Mouse (Mus musculus) kidney, embryonic 16.5 days (tissue): ENCODE data around the gene Cutal. TPM values are rescaled to one million over a fixed set of nuclear protein-coding genes. Genes with fewer than 3 reads are reported as not detected.

Experiments used
- ATAC-seq: fragments of 200-750 bp; cut with Nextera tagmentation; 2 replicates; pipeline ENCODE4 v1.8.0; 2017; ENCODE audit warnings: moderate TSS enrichment; ENCODE audit not compliant: low FRiP score, low TSS enrichment
- H3K27ac ChIP-seq: fragments of 300-500 bp; sonication (generic); 2 replicates; pipeline ENCODE4 v1.5.1; 2014; ENCODE audit warnings: low read length
- H3K27me3 ChIP-seq: fragments of 300-500 bp; sonication (generic); 2 replicates; pipeline ENCODE4 v1.6.1; 2014; ENCODE audit warnings: low read length, control low read depth, mixed read lengths; ENCODE audit not compliant: insufficient read depth
- H3K36me3 ChIP-seq: fragments of 300-500 bp; sonication (generic); 2 replicates; pipeline ENCODE4 v1.6.1; 2014; ENCODE audit warnings: low read length, control low read depth, mixed read lengths; ENCODE audit not compliant: insufficient read depth
- H3K4me1 ChIP-seq: fragments of 300-500 bp; sonication (generic); 2 replicates; pipeline ENCODE4 v1.6.1; 2014; ENCODE audit warnings: low read length, control low read depth, mixed read lengths; ENCODE audit not compliant: insufficient read depth
- H3K4me2 ChIP-seq: fragments of 300-500 bp; sonication (generic); replicated peaks from 2 replicates; pipeline ENCODE4 v1.6.1; 2014; ENCODE audit warnings: low read depth, low read length
- H3K4me3 ChIP-seq: fragments of 300-500 bp; sonication (generic); 2 replicates; pipeline ENCODE4 v1.5.1; 2014; ENCODE audit warnings: mild to moderate bottlenecking, low read length
- H3K9ac ChIP-seq: fragments of 300-500 bp; sonication (generic); replicated peaks from 2 replicates; pipeline ENCODE4 v1.6.1; 2014; ENCODE audit warnings: low read length
- H3K9me3 ChIP-seq: fragments of 300-500 bp; sonication (generic); 2 replicates; pipeline ENCODE4 v1.6.1; 2016; ENCODE audit warnings: low read length, control low read depth
- WGBS: fragments of 180-500 bp; shearing (Covaris S2); extraction: QIAGEN DNeasy Blood & Tissue Kit; methylation state at CpG from one replicate; pipeline ENCODE4 v1.1.7; 2014; 5-methylcytosine and 5-hydroxymethylcytosine counted together
- polyA plus RNA-seq: library from polyadenylated mRNA; unstranded; fragments of >200 nt; fragmentation: Nextera tagmentation; extraction: Ambion mirVana; gene quantifications from 2 replicates; pipeline ENCODE4 v1.2.1, GENCODE M21; 2015

The Cutal gene
- polyA plus RNA-seq, 1 experiment from 2014 or later = 13.6 TPM

GRCm38 (mm10) chr2:34880054-34880453 is 5.9 kb downstream of the Cutal start:
- H3K4me2 ChIP-seq = no peak overlapping the region
- no peaks in the 10 kb centered on the region for H3K9me3 ChIP-seq
- peaks cover 5% of the 10 kb centered on the region; the same call in 1 of the 2 replicates for H3K27me3 ChIP-seq
- 0 out of 2 replicates have a peak, but pooled peaks cover 4% of the 10 kb centered on the region for H3K4me1 ChIP-seq
- no peak overlapping the region for H3K27ac ChIP-seq
- no peak overlapping the region for H3K9ac ChIP-seq
- 84% methylated on average over 10 of the region's 10 CpGs for WGBS
- H3K36me3 ChIP-seq = no peaks in the 10 kb centered on the region
- no peak for ATAC-seq
- H3K4me3 ChIP-seq = no peak overlapping the region

DNA sequence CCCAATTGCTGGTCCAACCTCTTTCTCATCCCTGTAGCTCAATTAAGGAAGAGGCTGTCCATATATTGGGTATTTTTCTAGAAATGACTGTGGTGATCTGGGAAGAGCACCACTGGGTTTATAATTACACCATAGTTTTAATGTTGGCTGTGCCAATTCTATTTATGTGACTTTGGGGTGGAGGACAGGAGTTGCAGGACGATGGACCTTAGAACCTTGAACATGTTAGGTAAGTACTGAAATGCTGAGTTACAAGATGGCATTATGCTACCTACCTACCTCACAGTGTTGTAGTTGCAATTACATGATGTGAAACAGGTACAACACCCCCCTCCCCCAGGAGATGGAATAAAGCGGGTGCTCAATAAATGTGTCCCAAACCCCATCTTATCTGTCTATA is 8.6 kb downstream of the Cutal start:
- H3K27ac ChIP-seq = no peak overlapping the region

GRCm38 (mm10) chr2:34883190-34883589 is 9.0 kb downstream of the Cutal start:
- no peaks in the 10 kb centered on the region for H3K27me3 ChIP-seq
- H3K36me3 ChIP-seq = no peaks in the 10 kb centered on the region
- no peak overlapping the region for H3K9ac ChIP-seq
- no peak overlapping the region; the same call in 1 of the 2 replicates for H3K27ac ChIP-seq
- H3K4me1 ChIP-seq = 0 out of 2 replicates have a peak, but pooled peaks cover 4% of the 10 kb centered on the region
- ATAC-seq = peak; percentile 84
- no peak overlapping the region for H3K4me2 ChIP-seq
- H3K9me3 ChIP-seq = no peaks in the 10 kb centered on the region
- WGBS = 18% methylated on average over 5 of the region's 5 CpGs
- H3K4me3 ChIP-seq = no peak overlapping the region

More for the DNA sequence above, 8.6 kb downstream of the Cutal start:
- no peak for ATAC-seq
- H3K9me3 ChIP-seq = no peaks in the 10 kb centered on the region
- 0 out of 2 replicates have a peak, but pooled peaks cover 4% of the 10 kb centered on the region for H3K4me1 ChIP-seq
- WGBS = 43% methylated on average over 2 of the region's 2 CpGs
- H3K4me3 ChIP-seq = no peak overlapping the region
- H3K36me3 ChIP-seq = no peaks in the 10 kb centered on the region
- H3K9ac ChIP-seq = no peak overlapping the region
- H3K4me2 ChIP-seq = no peak overlapping the region
- H3K27me3 ChIP-seq = 0 out of 2 replicates have a peak, but pooled peaks cover 2% of the 10 kb centered on the region

- H3K9me3 ChIP-seq = no peaks in the 10 kb centered on the region
- 62% methylated on average over 2 of the region's 2 CpGs for WGBS
- H3K36me3 ChIP-seq = no peaks in the 10 kb centered on the region
- H3K27me3 ChIP-seq = no peaks in the 10 kb centered on the region
- H3K4me1 ChIP-seq = no peaks in the 10 kb centered on the region
- no peak overlapping the region for H3K4me2 ChIP-seq
- no peak for ATAC-seq
- H3K27ac ChIP-seq = no peak overlapping the region
- H3K9ac ChIP-seq = no peak overlapping the region
- no peak overlapping the region for H3K4me3 ChIP-seq
Observed at GRCm38 (mm10) chr2:34884186-34884585, 10.0 kb downstream of the Cutal start.

DNA sequence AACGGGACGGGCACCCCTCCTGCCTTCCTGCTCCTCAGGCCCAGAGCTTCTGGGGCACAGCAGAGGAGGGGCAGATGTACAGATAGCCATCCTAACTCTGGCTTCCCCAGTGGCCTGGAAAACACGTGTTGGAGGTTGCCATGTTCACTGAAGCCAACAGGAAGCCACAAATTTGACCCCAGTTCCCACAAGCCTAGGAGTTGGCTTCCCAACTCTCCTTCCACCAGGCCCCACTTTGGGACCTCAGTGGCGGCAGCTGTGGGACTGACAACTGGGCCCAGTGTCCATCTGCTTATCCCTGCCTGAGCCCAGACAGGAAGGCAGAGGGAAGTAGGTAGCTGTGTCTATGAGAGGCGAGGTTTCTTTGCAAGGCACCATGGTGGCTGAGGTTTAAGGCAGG is 19.8 kb downstream of the Cutal start:
- H3K4me2 ChIP-seq = no peak overlapping the region
- no peaks in the 10 kb centered on the region for H3K27me3 ChIP-seq
- no peak overlapping the region for H3K9ac ChIP-seq
- H3K27ac ChIP-seq = no peak overlapping the region
- H3K9me3 ChIP-seq = no peaks in the 10 kb centered on the region
- peaks cover 2% of the 10 kb centered on the region; the same call in 1 of the 2 replicates for H3K4me1 ChIP-seq
- no peak overlapping the region for H3K4me3 ChIP-seq
- ATAC-seq = no peak
- WGBS = 65% methylated on average over 5 of the region's 5 CpGs
- H3K36me3 ChIP-seq = 0 out of 2 replicates have a peak, but pooled peaks cover 10% of the 10 kb centered on the region

DNA sequence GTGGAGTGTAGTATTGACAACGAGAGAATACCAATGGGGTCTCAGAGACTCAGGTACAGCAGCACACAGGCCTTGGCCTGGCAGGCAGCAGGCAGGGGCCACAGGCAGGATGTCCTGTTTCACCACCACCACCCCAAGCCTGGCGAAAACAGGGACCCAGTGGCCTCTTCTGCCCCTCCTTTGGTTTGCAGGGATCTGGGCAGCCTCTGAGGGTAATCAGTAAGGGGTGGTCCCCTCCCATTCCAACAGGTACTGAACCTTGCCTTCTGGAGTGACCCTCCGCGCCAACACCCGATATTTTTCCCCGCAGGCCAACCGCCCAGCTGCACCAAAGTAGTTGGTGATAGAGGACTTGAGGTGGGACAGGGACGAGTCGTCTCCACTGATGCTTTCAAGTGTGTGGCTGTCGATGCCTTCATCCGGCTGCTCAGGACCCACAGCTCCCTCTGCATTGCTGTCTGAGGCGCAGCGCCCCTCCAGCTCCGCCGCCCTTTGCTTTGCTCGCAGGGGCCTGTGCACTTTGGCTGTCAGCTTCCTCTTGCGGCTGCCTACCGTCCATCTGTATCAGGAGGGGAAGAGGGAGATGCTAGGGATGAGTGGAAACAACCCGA is 21.4 kb downstream of the Cutal start:
- peaks cover 2% of the 10 kb centered on the region; the same call in 1 of the 2 replicates for H3K4me1 ChIP-seq
- H3K9ac ChIP-seq = no peak overlapping the region
- no peak overlapping the region for H3K4me2 ChIP-seq
- no peaks in the 10 kb centered on the region for H3K27me3 ChIP-seq
- H3K9me3 ChIP-seq = no peaks in the 10 kb centered on the region
- no peak for ATAC-seq
- no peak overlapping the region for H3K27ac ChIP-seq
- 0 out of 2 replicates have a peak, but pooled peaks cover 10% of the 10 kb centered on the region for H3K36me3 ChIP-seq
- WGBS = 75% methylated on average over 19 of the region's 19 CpGs
- H3K4me3 ChIP-seq = no peak overlapping the region

DNA sequence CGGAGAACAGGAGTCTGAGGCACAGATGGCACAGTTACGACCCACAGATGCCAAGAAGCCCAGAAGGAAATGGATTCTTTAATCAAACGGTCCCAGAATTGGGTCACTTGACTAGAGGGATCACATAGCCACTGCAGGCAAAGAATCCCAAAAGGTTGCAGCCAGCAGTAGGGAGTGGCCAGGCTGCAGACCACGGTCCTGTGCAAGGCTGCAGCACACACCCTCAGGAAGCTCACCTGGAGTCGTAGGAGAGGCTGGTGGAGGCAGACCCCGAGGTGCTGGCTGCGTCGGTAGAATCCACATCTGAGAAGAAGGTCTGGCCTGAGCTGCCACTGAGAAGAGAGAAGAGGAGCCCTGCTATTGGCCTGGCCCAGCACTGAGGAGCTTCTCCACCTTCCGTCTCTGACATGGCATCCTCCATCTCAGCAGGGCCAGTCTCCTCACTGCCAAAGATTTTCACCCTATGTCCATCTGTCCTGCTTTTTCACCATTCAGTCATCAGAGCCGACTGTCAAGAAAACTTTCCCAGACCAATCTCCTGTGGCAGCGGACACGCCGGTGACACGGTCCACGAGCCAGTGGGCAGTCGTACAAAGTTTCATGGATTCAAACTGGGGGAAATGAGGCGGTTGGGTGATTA is 22.7 kb downstream of the Cutal start:
- Histone ChIP-seq H3K4me2 (no peak overlapping the region), H3K27ac (0 out of 2 replicates have a peak overlapping the region, but pooled peaks have one; percentile 17), H3K9me3 (no peaks in the 10 kb centered on the region), H3K4me3 (no peak overlapping the region), H3K9ac (no peak overlapping the region), H3K27me3 (no peaks in the 10 kb centered on the region), H3K4me1 (peaks cover 2% of the 10 kb centered on the region; the same call in 1 of the 2 replicates), H3K36me3 (0 out of 2 replicates have a peak, but pooled peaks cover 12% of the 10 kb centered on the region)
- WGBS = 73% methylated on average over 17 of the region's 17 CpGs
- ATAC-seq = no peak

DNA sequence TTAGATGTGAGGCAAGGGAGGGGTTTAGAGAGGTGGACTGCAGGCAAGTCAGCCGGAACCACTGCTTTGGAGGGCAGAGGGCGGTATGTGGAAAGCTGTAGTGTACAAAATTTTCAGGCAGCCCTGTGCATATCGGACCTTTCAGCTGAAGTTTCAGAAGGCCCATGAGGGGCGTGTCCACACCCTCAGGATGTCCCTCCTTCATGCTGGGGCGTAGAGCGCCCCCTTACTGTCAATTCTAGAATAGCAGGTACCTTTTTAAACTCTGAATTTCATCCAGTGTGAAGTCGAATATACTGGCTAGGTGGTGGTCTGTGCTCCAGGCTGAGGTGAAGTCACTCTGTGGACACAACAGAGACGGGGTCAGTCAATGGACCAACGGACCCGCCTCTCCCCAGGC is 23.6 kb downstream of the Cutal start:
- Histone ChIP-seq H3K4me2 (no peak overlapping the region), H3K9ac (0 out of 2 replicates have a peak overlapping the region, but pooled peaks have one; percentile 11), H3K27me3 (no peaks in the 10 kb centered on the region), H3K36me3 (peaks cover 19% of the 10 kb centered on the region; the same call in 1 of the 2 replicates), H3K4me3 (no peak overlapping the region), H3K27ac (0 out of 2 replicates have a peak overlapping the region, but pooled peaks have one; percentile 17), H3K9me3 (no peaks in the 10 kb centered on the region), H3K4me1 (peaks cover 2% of the 10 kb centered on the region; the same call in 1 of the 2 replicates)
- peak; percentile 32 for ATAC-seq
- WGBS = 17% methylated on average over 10 of the region's 10 CpGs

DNA sequence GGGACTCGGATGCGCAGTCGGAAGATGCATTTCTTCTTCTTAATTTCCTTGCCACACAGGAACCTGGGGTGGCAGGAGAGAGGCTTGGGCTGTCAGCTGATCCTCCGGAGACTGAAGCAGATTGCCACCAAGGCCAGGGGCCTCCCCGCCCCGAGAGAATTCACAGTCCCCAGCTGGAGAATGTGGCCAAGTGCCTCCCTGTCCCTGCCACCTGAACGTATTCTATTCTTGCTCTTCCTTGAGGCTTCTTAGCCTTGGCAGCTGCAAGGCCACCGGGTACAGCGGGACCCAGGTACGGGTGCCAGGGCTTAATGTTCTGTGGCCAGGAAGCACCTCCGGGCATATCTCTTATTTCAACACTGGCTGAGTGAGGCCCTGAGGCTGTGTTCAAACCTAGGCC is 25.5 kb downstream of the Cutal start:
- no peak overlapping the region for H3K9ac ChIP-seq
- H3K4me1 ChIP-seq = peaks cover 4% of the 10 kb centered on the region; the same call in 1 of the 2 replicates
- H3K27me3 ChIP-seq = no peaks in the 10 kb centered on the region
- H3K4me3 ChIP-seq = no peak overlapping the region
- no peak overlapping the region for H3K27ac ChIP-seq
- ATAC-seq = no peak
- no peak overlapping the region for H3K4me2 ChIP-seq
- no peaks in the 10 kb centered on the region for H3K9me3 ChIP-seq
- H3K36me3 ChIP-seq = peaks cover 19% of the 10 kb centered on the region; the same call in 1 of the 2 replicates
- WGBS = 79% methylated on average over 11 of the region's 11 CpGs

DNA sequence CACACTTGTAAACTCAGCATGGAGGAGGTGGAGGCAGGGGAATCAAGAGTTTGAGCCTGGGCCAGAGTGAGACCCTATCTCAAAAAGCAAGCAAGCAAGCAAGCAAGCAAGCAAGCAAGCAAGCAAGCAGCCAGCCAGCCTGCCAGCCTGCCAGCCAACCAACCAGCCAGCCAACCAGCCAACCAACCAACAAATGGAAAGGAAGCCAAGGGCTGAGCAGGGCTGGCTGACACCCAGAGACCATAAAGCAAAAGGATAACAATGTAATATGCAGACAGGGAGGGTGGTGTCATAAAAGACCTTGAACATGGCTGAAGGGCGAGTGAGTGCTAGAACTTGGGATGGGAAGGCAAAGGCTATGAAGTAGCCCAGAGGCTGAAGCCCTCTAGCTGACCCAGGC is 26.2 kb downstream of the Cutal start:
- Histone ChIP-seq H3K4me1 (peaks cover 5% of the 10 kb centered on the region), H3K27ac (no peak overlapping the region), H3K9ac (no peak overlapping the region), H3K27me3 (no peaks in the 10 kb centered on the region), H3K9me3 (no peaks in the 10 kb centered on the region), H3K4me3 (no peak overlapping the region), H3K36me3 (peaks cover 19% of the 10 kb centered on the region; the same call in 1 of the 2 replicates), H3K4me2 (no peak overlapping the region)
- WGBS = 95% methylated on average over 1 of the region's 1 CpGs
- no peak for ATAC-seq
